Mouse (Mus musculus) left cerebral cortex, postnatal 4 days (tissue): Measurements from ENCODE around the gene Adap1. TPM values are rescaled to one million over a fixed set of nuclear protein-coding genes. Genes with fewer than 3 reads are reported as not detected.

Experiments
- DNase-seq: peaks from one replicate; pipeline ENCODE4 v3.0.0-alpha.2; 2022
- intact Hi-C: fragments of 180-260 bp; cut with DNase I; formaldehyde crosslinking; loops from one replicate; pipeline ENCODE4 v1.15.1; 2025
- total RNA-seq, 2 experiments: library from RNA; stranded (reverse); gene quantifications; 2 replicates each; pipeline ENCODE4 v1.2.3; 2021

The Adap1 gene
- total RNA-seq, 2 experiments from 2014 or later = 219 to 247 TPM

GRCm38 (mm10) chr5:139324691-139325394, 579 bp downstream of the Adap1 start:
- intact Hi-C loops = no loop called here
- DNase-seq = no peak

- DNase-seq = no peak
- intact Hi-C loops = no loop called here
These were observed 1.4 kb downstream of the Adap1 start for GRCm38 (mm10) chr5:139324045-139324491.

GRCm38 (mm10) chr5:139323260-139323924, 2.0 kb downstream of the Adap1 start:
- intact Hi-C loops = no loop called here
- peak; percentile 42 for DNase-seq

GRCm38 (mm10) chr5:139321331-139321730, 4.1 kb downstream of the Adap1 start:
- no peak for DNase-seq
- intact Hi-C loops = no loop called here

- intact Hi-C loops = no loop called here
- no peak for DNase-seq
These were observed 5.0 kb downstream of the Adap1 start for GRCm38 (mm10) chr5:139320424-139320823.

- no peak for DNase-seq
- intact Hi-C loops = no loop called here
These were observed 7.5 kb downstream of the Adap1 start for GRCm38 (mm10) chr5:139317751-139318504.

GRCm38 (mm10) chr5:139316982-139317675, 8.3 kb downstream of the Adap1 start:
- no peak for DNase-seq
- intact Hi-C loops = no loop called here

- DNase-seq = no peak
- intact Hi-C loops = no loop called here
These were observed 10.3 kb downstream of the Adap1 start for GRCm38 (mm10) chr5:139314941-139315642.

- intact Hi-C loops = no loop called here
- no peak for DNase-seq
These were observed 11.9 kb downstream of the Adap1 start for GRCm38 (mm10) chr5:139313536-139313935.

- intact Hi-C loops = no loop called here
- DNase-seq = no peak
These were observed 13.6 kb downstream of the Adap1 start for GRCm38 (mm10) chr5:139311822-139312221.

- no peak for DNase-seq
- intact Hi-C loops = no loop called here
These were observed 14.9 kb downstream of the Adap1 start for GRCm38 (mm10) chr5:139310477-139310876.

- intact Hi-C loops = no loop called here
These were observed 15.5 kb downstream of the Adap1 start for GRCm38 (mm10) chr5:139309946-139310345.

GRCm38 (mm10) chr5:139303646-139304061, 21.8 kb downstream of the Adap1 start:
- intact Hi-C loops = no loop called here
- no peak for DNase-seq

More at GRCm38 (mm10) chr5:139309946-139310345, 15.5 kb downstream of the Adap1 start:
- DNase-seq = no peak

GRCm38 (mm10) chr5:139302101-139302500, 23.3 kb downstream of the Adap1 start:
- DNase-seq = no peak
- intact Hi-C loops = no loop called here

GRCm38 (mm10) chr5:139297745-139298144, 27.7 kb downstream of the Adap1 start:
- DNase-seq = no peak
- intact Hi-C loops = no loop called here

- intact Hi-C loops = no loop called here
- DNase-seq = no peak
These were observed 28.3 kb downstream of the Adap1 start for GRCm38 (mm10) chr5:139297092-139297491.

GRCm38 (mm10) chr5:139294089-139294488, 31.3 kb downstream of the Adap1 start:
- no peak for DNase-seq
- intact Hi-C loops = no loop called here

- intact Hi-C loops = no loop called here
- no peak for DNase-seq
These were observed 33.4 kb downstream of the Adap1 start for GRCm38 (mm10) chr5:139291811-139292560.

GRCm38 (mm10) chr5:139290467-139291259, 34.8 kb downstream of the Adap1 start:
- DNase-seq = no peak

More at GRCm38 (mm10) chr5:139290467-139291259, 34.8 kb downstream of the Adap1 start:
- intact Hi-C loops = no loop called here
